Mouse (Mus musculus): ENCODE data around the gene Rab3gap1. TPM values are rescaled to one million over a fixed set of nuclear protein-coding genes. Genes with fewer than 3 reads are reported as not detected.

The Rab3gap1 gene
- polyA plus RNA-seq, 1 experiment from 2014 or later: 23.2 TPM

- WGBS: 71% methylated on average over 14 of the region's 14 CpGs
- no peak for ATAC-seq (ENCODE audit: low read depth)
These were observed 13.9 kb upstream of the Rab3gap1 start, which contains the start of gene Map3k19 for GRCm38 (mm10) chr1:127854486-127855222. TSS of gene Map3k19 (minus strand) at chr1:127855031.

GRCm38 (mm10) chr1:127858945-127859648 lies 9.5 kb upstream of the Rab3gap1 start:
- Histone ChIP-seq H3K36me3 (ENCODE audit: control insufficient read depth, insufficient read depth, low read length) (no peaks in the 10 kb centered on the region), H3K4me2 (ENCODE audit: low read depth, low read length) (no peak overlapping the region), H3K27me3 (ENCODE audit: control insufficient read depth, insufficient read depth, low read depth, low read length) (no peaks in the 10 kb centered on the region), H3K27ac (ENCODE audit: low read length) (no peak overlapping the region), H3K4me1 (replicated peaks; ENCODE audit: control insufficient read depth, insufficient read depth, low read length) (no peaks in the 10 kb centered on the region), H3K9me3 (ENCODE audit: control insufficient read depth, low read length) (no peaks in the 10 kb centered on the region), H3K4me3 (ENCODE audit: low read length) (no peak overlapping the region), H3K9ac (ENCODE audit: low read length) (no peak overlapping the region)
- ATAC-seq (ENCODE audit: low read depth): no peak
- 75% methylated on average over 9 of the region's 9 CpGs for WGBS

More at GRCm38 (mm10) chr1:127854486-127855222, 13.9 kb upstream of the Rab3gap1 start, which contains the start of gene Map3k19:
- H3K36me3 ChIP-seq (ENCODE audit: control insufficient read depth, insufficient read depth, low read length): no peaks in the 10 kb centered on the region
- no peaks in the 10 kb centered on the region for H3K4me1 ChIP-seq (replicated peaks; ENCODE audit: control insufficient read depth, insufficient read depth, low read length)
- H3K4me3 ChIP-seq (ENCODE audit: low read length): no peak within 1 kb of the TSS
- no peak within 1 kb of the TSS for H3K9ac ChIP-seq (ENCODE audit: low read length)
- H3K4me2 ChIP-seq (ENCODE audit: low read depth, low read length): no peak within 1 kb of the TSS
- no peaks in the 10 kb centered on the region for H3K27me3 ChIP-seq (ENCODE audit: control insufficient read depth, insufficient read depth, low read depth, low read length)
- no peak within 1 kb of the TSS for H3K27ac ChIP-seq (ENCODE audit: low read length)
- H3K9me3 ChIP-seq (ENCODE audit: control insufficient read depth, low read length): peaks cover 5% of the 10 kb centered on the region; the same call in 1 of the 2 replicates

GRCm38 (mm10) chr1:127859799-127860400 lies 8.7 kb upstream of the Rab3gap1 start:
- ATAC-seq (ENCODE audit: low read depth): no peak
- Histone ChIP-seq H3K4me2 (ENCODE audit: low read depth, low read length) (no peak overlapping the region), H3K9me3 (ENCODE audit: control insufficient read depth, low read length) (no peaks in the 10 kb centered on the region), H3K27ac (ENCODE audit: low read length) (no peak overlapping the region), H3K9ac (ENCODE audit: low read length) (no peak overlapping the region), H3K36me3 (ENCODE audit: control insufficient read depth, insufficient read depth, low read length) (no peaks in the 10 kb centered on the region), H3K4me1 (replicated peaks; ENCODE audit: control insufficient read depth, insufficient read depth, low read length) (no peaks in the 10 kb centered on the region), H3K4me3 (ENCODE audit: low read length) (no peak overlapping the region), H3K27me3 (ENCODE audit: control insufficient read depth, insufficient read depth, low read depth, low read length) (no peaks in the 10 kb centered on the region)
- 61% methylated on average over 6 of the region's 6 CpGs for WGBS

GRCm38 (mm10) chr1:127860492-127860891 lies 8.1 kb upstream of the Rab3gap1 start:
- Histone ChIP-seq H3K27ac (ENCODE audit: low read length) (no peak overlapping the region), H3K27me3 (ENCODE audit: control insufficient read depth, insufficient read depth, low read depth, low read length) (no peaks in the 10 kb centered on the region), H3K4me1 (replicated peaks; ENCODE audit: control insufficient read depth, insufficient read depth, low read length) (no peaks in the 10 kb centered on the region), H3K4me3 (ENCODE audit: low read length) (no peak overlapping the region), H3K9me3 (ENCODE audit: control insufficient read depth, low read length) (no peaks in the 10 kb centered on the region), H3K9ac (ENCODE audit: low read length) (no peak overlapping the region), H3K36me3 (ENCODE audit: control insufficient read depth, insufficient read depth, low read length) (no peaks in the 10 kb centered on the region), H3K4me2 (ENCODE audit: low read depth, low read length) (no peak overlapping the region)
- WGBS: 88% methylated on average over 4 of the region's 4 CpGs
- ATAC-seq (ENCODE audit: low read depth): no peak

- no peak for ATAC-seq (ENCODE audit: low read depth)
- H3K9ac ChIP-seq (ENCODE audit: low read length): no peak overlapping the region
- H3K9me3 ChIP-seq (ENCODE audit: control insufficient read depth, low read length): no peaks in the 10 kb centered on the region
- WGBS: 77% methylated on average over 5 of the region's 5 CpGs
- H3K4me1 ChIP-seq (replicated peaks; ENCODE audit: control insufficient read depth, insufficient read depth, low read length): no peaks in the 10 kb centered on the region
- H3K36me3 ChIP-seq (ENCODE audit: control insufficient read depth, insufficient read depth, low read length): no peaks in the 10 kb centered on the region
- no peak overlapping the region for H3K4me2 ChIP-seq (ENCODE audit: low read depth, low read length)
- no peak overlapping the region for H3K4me3 ChIP-seq (ENCODE audit: low read length)
- no peak overlapping the region for H3K27ac ChIP-seq (ENCODE audit: low read length)
- no peaks in the 10 kb centered on the region for H3K27me3 ChIP-seq (ENCODE audit: control insufficient read depth, insufficient read depth, low read depth, low read length)
These were observed 6.7 kb upstream of the Rab3gap1 start for GRCm38 (mm10) chr1:127861900-127862299.

- H3K4me1 ChIP-seq (replicated peaks; ENCODE audit: control insufficient read depth, insufficient read depth, low read length): no peaks in the 10 kb centered on the region
- H3K36me3 ChIP-seq (ENCODE audit: control insufficient read depth, insufficient read depth, low read length): no peaks in the 10 kb centered on the region
- H3K4me2 ChIP-seq (ENCODE audit: low read depth, low read length): no peak overlapping the region
- no peak overlapping the region for H3K27ac ChIP-seq (ENCODE audit: low read length)
- H3K27me3 ChIP-seq (ENCODE audit: control insufficient read depth, insufficient read depth, low read depth, low read length): no peaks in the 10 kb centered on the region
- no peak overlapping the region for H3K9ac ChIP-seq (ENCODE audit: low read length)
- ATAC-seq (ENCODE audit: low read depth): no peak
- WGBS: 78% methylated on average over 7 of the region's 7 CpGs
- H3K9me3 ChIP-seq (ENCODE audit: control insufficient read depth, low read length): no peaks in the 10 kb centered on the region
- H3K4me3 ChIP-seq (ENCODE audit: low read length): no peak overlapping the region
These were observed 4.8 kb upstream of the Rab3gap1 start for GRCm38 (mm10) chr1:127863806-127864205.

GRCm38 (mm10) chr1:127869276-127869675 lies 703 bp downstream of the Rab3gap1 start:
- ATAC-seq (ENCODE audit: low read depth): no peak
- WGBS: 9% methylated on average over 8 of the region's 8 CpGs
- peak overlapping the region; percentile 73 for H3K9ac ChIP-seq (ENCODE audit: low read length)

GRCm38 (mm10) chr1:127899401-127899800 lies 30.8 kb downstream of the Rab3gap1 start:
- no peak for ATAC-seq (ENCODE audit: low read depth)
- Histone ChIP-seq H3K4me2 (ENCODE audit: low read depth, low read length) (no peak overlapping the region), H3K36me3 (ENCODE audit: control insufficient read depth, insufficient read depth, low read length) (peaks cover 2% of the 10 kb centered on the region; the same call in 1 of the 2 replicates), H3K27me3 (ENCODE audit: control insufficient read depth, insufficient read depth, low read depth, low read length) (no peaks in the 10 kb centered on the region), H3K4me1 (replicated peaks; ENCODE audit: control insufficient read depth, insufficient read depth, low read length) (no peaks in the 10 kb centered on the region), H3K27ac (ENCODE audit: low read length) (no peak overlapping the region), H3K9ac (ENCODE audit: low read length) (no peak overlapping the region), H3K9me3 (ENCODE audit: control insufficient read depth, low read length) (no peaks in the 10 kb centered on the region), H3K4me3 (ENCODE audit: low read length) (no peak overlapping the region)
- WGBS: 72% methylated on average over 1 of the region's 1 CpGs

More at GRCm38 (mm10) chr1:127869276-127869675, 703 bp downstream of the Rab3gap1 start:
- Histone ChIP-seq H3K4me1 (replicated peaks; ENCODE audit: control insufficient read depth, insufficient read depth, low read length) (peaks cover 6% of the 10 kb centered on the region), H3K9me3 (ENCODE audit: control insufficient read depth, low read length) (no peaks in the 10 kb centered on the region), H3K4me2 (ENCODE audit: low read depth, low read length) (peak overlapping the region; percentile 59), H3K36me3 (ENCODE audit: control insufficient read depth, insufficient read depth, low read length) (peaks cover 6% of the 10 kb centered on the region; the same call in 1 of the 2 replicates), H3K27ac (ENCODE audit: low read length) (no peak overlapping the region), H3K27me3 (ENCODE audit: control insufficient read depth, insufficient read depth, low read depth, low read length) (no peaks in the 10 kb centered on the region), H3K4me3 (ENCODE audit: low read length) (peak overlapping the region; percentile 66)

- no peaks in the 10 kb centered on the region for H3K4me1 ChIP-seq (replicated peaks; ENCODE audit: control insufficient read depth, insufficient read depth, low read length)
- no peak for ATAC-seq (ENCODE audit: low read depth)
- H3K36me3 ChIP-seq (ENCODE audit: control insufficient read depth, insufficient read depth, low read length): peaks cover 6% of the 10 kb centered on the region; the same call in 1 of the 2 replicates
- no peak overlapping the region for H3K4me2 ChIP-seq (ENCODE audit: low read depth, low read length)
- no peak overlapping the region for H3K27ac ChIP-seq (ENCODE audit: low read length)
- H3K9me3 ChIP-seq (ENCODE audit: control insufficient read depth, low read length): no peaks in the 10 kb centered on the region
- H3K27me3 ChIP-seq (ENCODE audit: control insufficient read depth, insufficient read depth, low read depth, low read length): no peaks in the 10 kb centered on the region
- H3K4me3 ChIP-seq (ENCODE audit: low read length): no peak overlapping the region
- no peak overlapping the region for H3K9ac ChIP-seq (ENCODE audit: low read length)
- 81% methylated on average over 2 of the region's 2 CpGs for WGBS
These were observed 36.3 kb downstream of the Rab3gap1 start for GRCm38 (mm10) chr1:127904774-127905385.

Data from lung, embryonic 16.5 days (tissue).